Mouse (Mus musculus) megakaryocyte, embryonic 14.5 days (primary cell): ENCODE measurements around the gene Ino80b. TPM values are rescaled to one million over a fixed set of nuclear protein-coding genes. Genes with fewer than 3 reads are reported as not detected.

ENCODE experiments used
- H3K27me3 ChIP-seq: replicated peaks from 2 replicates; pipeline ENCODE3; 2012; ENCODE audit warnings: inconsistent platforms
- H3K36me3 ChIP-seq: replicated peaks from 2 replicates; pipeline ENCODE3; 2012; ENCODE audit warnings: low read length, inconsistent platforms, mixed read lengths
- H3K4me1 ChIP-seq: 2 replicates; pipeline ENCODE4 v1.6.1; 2012; ENCODE audit warnings: inconsistent platforms
- H3K4me3 ChIP-seq: replicated peaks from 2 replicates; pipeline ENCODE3; 2012; ENCODE audit warnings: moderate library complexity, mild to moderate bottlenecking, inconsistent platforms
- H3K9me3 ChIP-seq: 2 replicates; pipeline ENCODE4 v1.6.1; 2012; ENCODE audit warnings: inconsistent platforms
- FLI1 ChIP-seq: IDR thresholded peaks from 2 replicates; pipeline ENCODE4 v1.6.1; 2012; ENCODE audit warnings: low read length, inconsistent platforms, mixed read lengths
- GATA1 ChIP-seq: IDR thresholded peaks from 3 replicates; pipeline ENCODE4 v1.6.1; 2012; ENCODE audit warnings: mixed read lengths, low read length, inconsistent platforms, borderline replicate concordance
- polyA plus RNA-seq: library from polyadenylated mRNA; stranded (reverse); fragments of >175 nt; gene quantifications from 2 replicates; pipeline ENCODE4 v1.2.3, GENCODE M21; 2012; ENCODE audit warnings: low replicate concordance; ENCODE audit not compliant: insufficient read depth

Ino80b gene
- polyA plus RNA-seq: 201 and 370 TPM in 2 replicates

DNA sequence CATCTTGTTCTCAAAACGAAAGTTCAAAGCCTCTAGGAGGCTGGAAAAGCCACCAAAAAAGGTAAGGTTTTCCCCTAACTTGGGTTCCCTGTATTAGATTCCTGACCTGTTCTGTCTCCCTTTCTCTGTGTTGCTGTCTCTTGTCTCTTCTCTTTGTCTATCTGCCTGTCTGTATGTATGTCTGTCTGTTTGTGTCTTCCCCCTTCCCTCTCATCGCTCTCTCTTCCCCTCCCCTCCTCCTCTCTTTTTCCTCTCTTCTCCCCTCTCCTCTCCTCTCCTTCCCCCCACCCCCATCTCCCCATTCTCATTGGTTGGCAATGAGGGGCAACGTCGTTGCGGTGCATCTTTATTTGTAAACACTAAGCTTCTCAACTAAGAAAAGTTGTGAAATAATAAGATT lies at the start of gene Ino80b:
Gene Ino80b, minus strand, starts transcription at position 101 of the 400 bp plus-strand sequence.
- no peaks in the 10 kb centered on the region for H3K27me3 ChIP-seq
- TF ChIP-seq GATA1: no peak
- no peak for TF ChIP-seq FLI1
- no peaks in the 10 kb centered on the region for H3K9me3 ChIP-seq
- peaks cover 10% of the 10 kb centered on the region for H3K36me3 ChIP-seq
- peak within 1 kb of the TSS; percentile 92 for H3K4me3 ChIP-seq
- H3K4me1 ChIP-seq: peaks cover 57% of the 10 kb centered on the region

DNA sequence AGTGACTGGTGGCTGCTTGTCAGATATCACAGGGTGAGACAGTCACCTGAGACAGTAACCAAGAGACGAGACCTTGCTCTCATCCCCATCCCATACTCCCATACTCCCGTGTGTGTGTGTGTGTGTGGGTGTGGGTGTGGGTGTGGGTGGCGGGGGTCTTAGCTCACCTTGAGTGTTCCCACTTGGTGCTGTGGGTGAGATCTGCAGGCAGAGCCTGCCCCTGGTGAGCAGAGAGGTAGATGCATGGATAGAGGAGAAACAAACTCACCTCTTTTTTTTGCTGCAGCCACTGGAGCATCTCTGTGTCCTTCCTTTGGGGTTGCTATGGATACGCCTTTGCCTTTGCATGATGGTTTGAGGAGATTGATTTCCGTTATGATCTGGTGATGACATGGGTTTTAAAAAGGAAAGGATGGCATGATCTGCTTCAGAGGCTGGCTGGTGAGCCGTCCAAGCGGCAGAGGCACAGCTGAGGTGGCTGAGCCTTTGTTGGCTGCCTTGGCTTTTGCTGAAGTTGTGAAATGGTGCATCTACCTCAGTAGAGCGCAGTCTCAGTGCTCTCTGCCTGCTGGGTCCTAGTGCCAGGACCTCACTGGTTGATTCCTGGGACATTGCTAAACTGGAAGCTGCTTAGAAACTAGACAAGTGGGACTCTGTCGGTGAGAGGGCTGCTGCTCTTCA lies 47.1 kb upstream of the Ino80b start:
- Histone ChIP-seq H3K36me3 (peaks cover 45% of the 10 kb centered on the region), H3K4me3 (no peak overlapping the region), H3K27me3 (no peaks in the 10 kb centered on the region), H3K4me1 (peaks cover 56% of the 10 kb centered on the region), H3K9me3 (no peaks in the 10 kb centered on the region)
- TF ChIP-seq FLI1 (no peak), GATA1 (no peak)

DNA sequence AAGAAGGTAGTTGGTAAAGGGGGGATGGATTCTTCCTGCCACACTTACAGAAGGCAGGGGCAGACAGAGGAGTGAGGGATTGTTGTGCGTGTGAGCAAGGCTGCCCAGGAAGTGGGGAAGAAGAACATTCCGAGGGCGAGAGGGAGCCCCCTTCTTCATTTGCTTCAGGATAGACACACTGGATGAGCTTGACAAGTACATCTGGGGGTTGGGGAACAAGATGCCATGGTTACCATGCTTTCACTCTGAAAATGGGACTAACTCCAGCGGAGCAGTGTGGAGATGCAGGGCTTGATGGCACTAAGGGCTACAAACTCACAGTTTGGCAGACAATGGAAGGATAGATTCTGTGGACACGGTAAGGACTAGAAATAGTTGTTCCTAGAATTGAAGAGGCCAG lies 45.8 kb upstream of the Ino80b start:
- Histone ChIP-seq H3K27me3 (no peaks in the 10 kb centered on the region), H3K4me1 (peaks cover 59% of the 10 kb centered on the region)
- TF ChIP-seq FLI1: no peak
- TF ChIP-seq GATA1: no peak

DNA sequence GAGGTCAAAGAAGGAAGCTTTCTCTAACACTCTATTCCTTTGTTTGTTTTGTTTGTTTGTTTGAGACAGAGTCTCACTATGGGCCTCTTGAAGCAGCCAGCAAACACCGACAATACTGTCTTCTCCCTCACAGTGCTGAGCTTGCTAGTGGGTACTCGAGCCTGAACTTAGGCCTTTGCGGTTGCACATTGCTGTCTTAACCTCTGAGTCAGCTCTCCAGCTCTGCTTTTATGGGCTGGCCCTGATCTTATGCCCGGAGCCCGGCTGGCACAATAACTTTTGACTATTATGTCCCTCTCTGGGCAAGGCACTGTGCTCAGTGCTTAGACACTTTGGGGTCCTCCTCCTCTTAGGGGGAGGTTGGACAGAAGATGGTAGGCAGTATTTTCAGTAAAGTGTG lies 44.6 kb upstream of the Ino80b start:
- H3K36me3 ChIP-seq: peaks cover 29% of the 10 kb centered on the region
- no peak overlapping the region for H3K4me3 ChIP-seq
- TF ChIP-seq FLI1 (no peak), GATA1 (no peak)
- no peaks in the 10 kb centered on the region for H3K9me3 ChIP-seq
- no peaks in the 10 kb centered on the region for H3K27me3 ChIP-seq
- H3K4me1 ChIP-seq: peaks cover 60% of the 10 kb centered on the region

More for the DNA sequence above, 45.8 kb upstream of the Ino80b start:
- Histone ChIP-seq H3K4me3 (no peak overlapping the region), H3K9me3 (no peaks in the 10 kb centered on the region), H3K36me3 (peaks cover 35% of the 10 kb centered on the region)

DNA sequence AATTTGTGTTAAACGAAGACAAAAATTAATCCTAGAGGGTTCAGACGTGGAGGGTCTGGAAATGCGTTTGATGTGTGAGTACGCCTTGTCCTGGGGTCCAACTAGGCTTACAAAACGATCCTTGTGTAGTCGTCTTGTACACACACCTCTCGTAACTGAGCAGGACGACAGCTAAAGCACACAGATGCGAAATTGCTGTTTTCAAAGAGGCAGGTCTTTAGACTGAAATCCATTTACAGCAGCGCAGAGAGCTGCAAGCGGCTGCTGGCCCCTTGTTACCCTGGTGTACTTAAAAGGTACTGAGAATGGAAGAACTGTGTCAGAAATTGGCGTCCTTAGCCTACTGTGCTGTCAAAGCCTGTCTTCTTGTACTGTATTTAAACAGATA lies 41.0 kb upstream of the Ino80b start:
- Histone ChIP-seq H3K4me1 (peaks cover 76% of the 10 kb centered on the region), H3K9me3 (no peaks in the 10 kb centered on the region), H3K27me3 (peaks cover 15% of the 10 kb centered on the region), H3K36me3 (peaks cover 11% of the 10 kb centered on the region), H3K4me3 (peak overlapping the region; percentile 96)
- no peak for TF ChIP-seq GATA1
- no peak for TF ChIP-seq FLI1

DNA sequence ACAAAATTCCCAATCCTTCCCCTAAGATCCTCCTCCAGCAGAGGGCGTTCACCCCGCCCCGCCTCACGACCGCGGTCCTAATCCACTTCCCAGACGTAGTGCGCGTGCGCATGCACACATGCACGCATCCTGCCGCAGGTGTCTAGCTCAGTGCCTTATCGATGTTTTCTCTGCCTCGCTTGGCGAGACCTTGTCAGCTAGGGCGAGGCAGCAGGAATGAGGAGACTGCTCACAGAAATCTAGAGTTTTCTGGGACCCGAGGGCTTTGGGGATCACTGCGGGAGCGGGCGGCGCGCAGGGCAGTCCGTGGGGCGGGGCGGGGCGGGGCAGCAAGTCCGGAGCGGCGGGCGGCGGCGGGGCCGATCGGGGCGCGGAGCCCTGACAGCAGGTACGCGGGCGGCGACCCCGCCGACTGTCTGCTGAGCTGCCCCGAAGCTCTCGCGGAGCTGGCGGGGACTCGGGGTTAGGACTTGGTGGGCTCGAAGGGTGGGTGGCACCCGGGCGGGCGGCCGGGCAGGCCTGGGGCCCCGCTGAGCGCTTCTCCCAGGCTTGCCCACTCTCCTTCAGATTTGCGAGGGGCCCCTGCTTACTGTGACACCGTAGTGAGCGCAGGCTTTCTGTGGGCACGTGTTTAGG lies 40.5 kb upstream of the Ino80b start, which contains the start of gene Dctn1:
Gene Dctn1, plus strand, starts transcription at position 314 of the 636 bp plus-strand sequence.
- Histone ChIP-seq H3K4me3 (peak within 1 kb of the TSS; percentile 96), H3K4me1 (peaks cover 76% of the 10 kb centered on the region), H3K9me3 (no peaks in the 10 kb centered on the region), H3K27me3 (peaks cover 20% of the 10 kb centered on the region), H3K36me3 (peaks cover 6% of the 10 kb centered on the region)
- TF ChIP-seq GATA1: no peak
- TF ChIP-seq FLI1: no peak

DNA sequence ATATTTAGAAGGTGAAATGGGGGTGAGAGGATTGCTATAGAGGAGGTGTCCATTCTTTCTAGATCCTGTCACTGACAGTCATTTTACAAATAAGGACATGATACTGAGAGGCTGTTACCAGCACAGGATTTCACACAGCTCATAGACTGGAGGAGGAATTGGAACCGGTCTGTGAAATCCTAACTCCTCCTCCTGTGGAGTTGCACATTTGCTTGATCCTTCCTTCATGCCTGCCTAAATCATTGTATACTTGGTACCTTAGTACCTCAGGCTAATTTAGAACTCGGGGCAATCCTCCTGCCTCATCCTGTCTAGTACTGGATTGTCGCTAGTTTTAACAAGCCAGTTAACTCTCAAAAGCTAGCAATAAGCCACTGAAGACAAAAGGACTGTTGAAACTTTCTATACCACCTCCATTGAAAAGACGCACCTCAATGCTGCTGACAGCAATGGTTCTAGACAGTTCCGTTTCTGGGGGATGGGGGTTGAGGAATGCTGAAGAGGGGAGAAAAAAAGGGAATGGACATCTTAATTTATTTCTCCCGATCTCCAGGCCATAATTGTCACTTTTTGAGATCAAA lies 39.9 kb upstream of the Ino80b start:
- H3K36me3 ChIP-seq: peaks cover 6% of the 10 kb centered on the region
- H3K4me3 ChIP-seq: peak overlapping the region; percentile 96
- TF ChIP-seq FLI1: no peak
- TF ChIP-seq GATA1: no peak
- H3K9me3 ChIP-seq: no peaks in the 10 kb centered on the region
- peaks cover 72% of the 10 kb centered on the region for H3K4me1 ChIP-seq
- peaks cover 26% of the 10 kb centered on the region for H3K27me3 ChIP-seq

DNA sequence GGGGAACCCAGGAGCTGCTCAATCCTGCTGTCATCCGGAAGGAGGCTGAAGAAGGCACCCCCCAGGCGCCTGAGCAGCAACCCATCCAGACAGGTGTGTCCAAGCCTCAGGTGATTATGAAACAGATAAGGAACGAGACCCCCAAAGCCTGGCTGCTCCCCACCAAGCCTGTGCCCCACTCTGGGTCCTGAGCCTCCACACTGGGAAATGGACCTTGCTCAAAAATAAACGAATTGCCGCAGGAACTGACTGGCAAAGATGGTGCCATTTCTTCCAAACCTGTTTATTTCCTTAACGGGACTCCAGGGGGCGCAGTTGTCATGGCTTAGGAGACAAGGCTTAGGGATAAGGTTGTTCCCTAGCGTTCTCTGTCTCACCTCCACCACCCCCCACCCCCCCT lies 37.5 kb upstream of the Ino80b start:
- Histone ChIP-seq H3K27me3 (peaks cover 28% of the 10 kb centered on the region), H3K36me3 (no peaks in the 10 kb centered on the region), H3K4me1 (peaks cover 47% of the 10 kb centered on the region), H3K4me3 (peak overlapping the region; percentile 90), H3K9me3 (no peaks in the 10 kb centered on the region)
- TF ChIP-seq GATA1 (no peak), FLI1 (no peak)

DNA sequence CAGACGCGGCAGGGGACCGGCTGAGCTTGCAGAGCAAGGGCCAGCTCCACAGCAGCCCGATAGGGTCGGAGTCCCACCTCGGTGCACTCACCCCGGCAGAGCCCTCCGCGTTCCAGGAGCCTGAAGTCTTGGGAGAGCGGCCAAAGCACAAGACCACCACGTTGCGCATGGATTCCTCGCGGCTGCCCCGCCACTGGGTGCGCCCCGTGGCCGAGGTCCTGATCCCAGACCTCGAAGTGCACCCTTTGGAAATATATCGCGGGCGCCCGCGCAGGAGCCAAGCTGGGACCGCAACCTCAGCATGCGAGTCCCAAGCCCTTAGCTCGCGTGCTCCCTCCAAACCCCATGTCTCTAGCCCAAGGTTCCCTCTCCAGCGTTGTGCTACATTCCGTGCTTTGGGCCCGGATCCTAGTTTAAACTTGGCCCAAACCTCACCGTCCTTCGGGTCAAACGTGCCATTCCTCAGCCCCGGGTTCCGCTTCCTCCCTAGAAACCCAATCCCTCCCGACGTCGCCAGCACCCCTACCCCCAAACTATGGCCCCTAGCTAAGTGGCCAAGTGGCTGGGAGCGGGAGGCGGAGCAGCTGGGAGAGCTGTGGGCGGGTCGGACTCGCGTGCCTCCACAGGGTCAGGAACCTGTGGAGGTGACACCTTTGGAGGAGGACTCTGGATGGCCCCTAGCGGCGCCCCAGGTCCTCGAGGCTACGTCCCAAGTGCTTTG lies 36.9 kb upstream of the Ino80b start:
- no peak for TF ChIP-seq FLI1
- TF ChIP-seq GATA1: no peak
- peaks cover 28% of the 10 kb centered on the region for H3K27me3 ChIP-seq

More for the DNA sequence above, 36.9 kb upstream of the Ino80b start:
- Histone ChIP-seq H3K36me3 (no peaks in the 10 kb centered on the region), H3K9me3 (no peaks in the 10 kb centered on the region), H3K4me3 (peak overlapping the region; percentile 90), H3K4me1 (peaks cover 41% of the 10 kb centered on the region)
